Mouse (Mus musculus) adrenal gland, adult 18-20 months (tissue): ENCODE measurements around the gene Zfp433. TPM values are rescaled to one million over a fixed set of nuclear protein-coding genes. Genes with fewer than 3 reads are reported as not detected.
"Not testable (repeated sequence)": the region's sequence is repeated elsewhere in the genome, so short reads cannot be mapped to it uniquely, and the experiment has no call there.

Experiments used
- DNase-seq, 2 experiments: peaks; one replicate each; pipeline ENCODE4 v3.0.0; 2021 to 2022; ENCODE audit warnings: low spot score in 2 of 2
- long read RNA-seq, 2 experiments: library from polyadenylated mRNA; stranded (forward); transcript quantifications; one replicate each; pipeline ENCODE4 v2.0.0; 2021
- total RNA-seq, 2 experiments: library from RNA; stranded (reverse); gene quantifications; 1 replicate in 1 of 2; 2 replicates in 1 of 2; pipeline ENCODE4 v1.2.3; 2021

The Zfp433 gene
- 1 to 10 TPM; 4.4 to 5.8 TPM for total RNA-seq
- long read RNA-seq, experiment 1, partial matches to known transcripts, result 0 of 2 reads
- long read RNA-seq, experiment 1, other reads (novel, unspliced or antisense), result 0 of 2 reads
- long read RNA-seq, experiment 2, partial matches to known transcripts, result 0 of 4 reads
- long read RNA-seq, experiment 2, other reads (novel, unspliced or antisense), result 2 of 4 reads

DNA sequence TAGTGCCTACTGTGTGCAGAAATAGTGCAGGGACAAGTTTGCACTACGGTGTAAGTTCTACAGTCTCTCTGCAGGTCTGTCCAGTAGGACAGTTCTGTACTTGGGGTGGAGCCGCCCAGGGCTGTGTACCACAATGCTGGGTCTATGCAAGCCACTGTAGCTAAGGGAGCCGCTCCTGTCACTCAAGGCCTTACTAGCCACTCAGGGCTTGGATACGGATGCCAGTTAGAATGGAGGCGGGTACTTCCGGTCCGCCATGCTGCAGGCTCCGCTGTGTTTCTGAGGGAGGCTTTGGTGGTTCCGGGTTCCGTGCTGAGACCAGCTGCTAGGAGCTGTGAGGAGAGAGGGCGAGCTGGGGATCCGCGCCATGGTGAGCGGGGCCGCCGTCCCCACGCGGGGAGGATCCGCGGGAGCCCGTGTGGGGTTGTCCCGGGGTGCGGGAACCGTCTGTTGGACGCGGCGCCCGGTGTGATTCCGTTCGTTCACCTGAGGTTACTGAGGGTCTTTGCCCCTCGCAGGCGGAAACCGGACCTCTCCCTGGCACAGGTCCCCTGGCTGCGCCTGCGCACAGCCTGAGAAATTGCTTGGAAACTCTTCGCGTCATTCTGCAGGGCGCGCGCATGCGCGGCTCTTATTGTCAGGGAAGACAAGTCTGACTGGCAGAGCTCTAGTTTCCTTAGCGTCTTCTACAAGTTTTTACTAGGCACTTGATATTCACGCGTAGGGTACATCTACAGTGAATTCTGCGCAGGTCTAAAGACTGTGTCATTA lies at the start of gene Zfp433:
Gene Zfp433 (plus strand): TSS at position 295 of the 771 bp plus-strand sequence.
- DNase-seq, result not testable (repeated sequence)

DNA sequence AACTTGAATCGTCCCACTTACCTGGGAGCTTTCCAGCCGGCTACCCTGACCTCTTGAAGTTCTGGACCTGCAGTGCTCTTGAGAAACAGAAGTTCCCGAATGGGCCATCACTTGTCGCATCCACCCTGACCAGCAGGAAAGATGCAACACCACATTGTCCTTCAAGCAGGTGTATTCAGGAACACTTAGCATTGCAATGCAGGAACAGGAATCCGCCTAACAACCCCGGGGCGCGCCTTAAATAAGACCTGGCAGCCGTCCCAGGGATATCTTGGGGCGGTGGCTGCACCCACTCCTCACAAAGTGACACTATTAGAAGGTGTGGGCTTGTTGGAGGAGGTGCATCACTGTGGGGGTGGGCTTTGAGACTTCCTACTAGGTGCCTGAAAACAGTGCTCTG lies 49.4 kb upstream of the Zfp433 start:
- peak in 1 of 2 experiments; percentile 1 for DNase-seq

DNA sequence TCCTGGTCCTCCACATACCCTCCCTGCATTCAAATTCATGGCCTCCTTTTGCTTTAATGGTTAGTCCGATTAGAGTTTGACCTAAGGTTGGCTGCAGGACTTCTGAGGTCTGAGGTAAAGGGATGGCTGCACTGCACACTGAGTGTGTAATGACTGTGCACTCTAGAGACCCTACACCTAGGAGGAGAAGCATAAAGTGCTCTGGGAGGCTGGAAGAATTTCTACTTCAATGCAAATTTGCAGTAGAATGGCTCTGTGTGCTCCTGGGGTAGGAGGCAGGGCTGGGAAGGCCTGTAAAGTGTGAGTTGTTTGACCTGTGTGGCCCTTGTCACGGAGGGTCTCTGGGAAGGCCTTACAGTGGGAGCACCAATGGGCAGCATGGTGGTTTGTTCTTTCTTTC lies 48.5 kb upstream of the Zfp433 start:
- no peak for DNase-seq

DNA sequence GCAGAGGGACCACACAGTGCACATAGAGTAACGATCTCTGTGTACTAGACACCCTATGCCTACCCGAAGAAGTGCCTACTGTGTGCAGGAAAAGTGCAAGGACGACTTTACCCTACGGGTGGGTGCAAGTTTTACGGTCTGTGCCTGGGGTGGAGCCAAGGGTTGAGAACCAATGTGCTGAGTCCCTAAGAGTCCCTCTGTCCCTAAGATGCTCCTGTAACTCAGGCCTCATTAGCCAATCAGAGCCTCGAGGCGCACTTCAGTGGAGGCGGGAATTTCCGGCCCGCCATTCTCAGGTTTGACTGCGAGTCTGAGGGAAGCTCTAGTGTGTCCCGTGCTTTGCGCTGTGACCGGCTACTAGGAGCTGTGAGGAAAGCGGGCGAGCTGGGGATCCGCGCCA lies 17.5 kb upstream of the Zfp433 start:
- not testable (repeated sequence) for DNase-seq

- DNase-seq, result not testable (repeated sequence)
Observed at GRCm38 (mm10) chr10:81770506-81771403, 66.1 kb downstream of the Zfp433 start, which contains the start of gene Gm3055. Gm3055 (minus strand) TSS chr10:81771161.

DNA sequence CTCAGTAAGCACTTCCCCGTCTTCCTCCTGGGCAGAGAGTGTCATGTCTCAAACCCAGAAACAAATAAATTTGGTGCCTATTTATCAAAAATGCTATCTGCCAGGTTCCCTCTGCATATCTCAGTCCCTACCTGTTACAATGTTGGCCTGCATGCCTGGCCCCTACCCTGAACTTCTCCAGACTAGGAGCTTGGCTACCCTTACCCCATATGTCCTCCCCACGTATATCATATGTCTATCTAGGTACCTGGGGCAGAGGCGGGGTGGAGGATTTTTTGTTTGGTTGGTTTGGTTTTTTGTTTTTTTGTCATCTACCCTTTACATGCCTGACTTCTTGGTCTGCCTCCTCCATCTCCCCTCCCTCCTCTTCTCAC lies 66.8 kb downstream of the Zfp433 start:
- not testable (repeated sequence) for DNase-seq

Other genes starting within 250 kb of the Zfp433 start
- gene Nfic, start 249.2 kb upstream of the Zfp433 start, total RNA-seq, result 10 to 100 TPM; 69.1 to 78.7 TPM
- under 1 TPM; 0.42 to 0.50 TPM for gene Celf5, start 222.1 kb upstream of the Zfp433 start, total RNA-seq
- gene Ncln, start 208.4 kb upstream of the Zfp433 start, total RNA-seq, result 100 to 1,000 TPM; 106 to 118 TPM
- 1 to 10 TPM; 1.3 to 1.4 TPM for gene S1pr4, start 204.7 kb upstream of the Zfp433 start, total RNA-seq
- 1 to 10 TPM; 1.7 to 2.6 TPM for gene Gna15, start 180.6 kb upstream of the Zfp433 start, total RNA-seq
- gene Gna11, start 159.6 kb upstream of the Zfp433 start, total RNA-seq, result 10 to 100 TPM; 81.7 to 83.4 TPM
- gene Aes, start 145.3 kb upstream of the Zfp433 start, total RNA-seq, result 1,000 to 10,000 TPM in 1 of 2 experiments, 100 to 1,000 TPM in 1; 911 to 1,138 TPM
- 10 to 100 TPM; 58.2 to 65.6 TPM for gene Tle2, start 130.3 kb upstream of the Zfp433 start, total RNA-seq
- 10 to 100 TPM; 21.4 to 37.3 TPM for gene Tle6, start 103.8 kb upstream of the Zfp433 start, total RNA-seq
- gene BC025920, start 98.6 kb upstream of the Zfp433 start, total RNA-seq, result 1 to 10 TPM; 1.2 to 1.7 TPM
- gene Sirt6, start 77.0 kb upstream of the Zfp433 start, total RNA-seq, result 10 to 100 TPM; 18.2 to 21.5 TPM
- gene Ankrd24, start 76.3 kb upstream of the Zfp433 start, total RNA-seq, result 10 to 100 TPM; 20.6 to 21.6 TPM
- 1 to 10 TPM; 2.4 to 2.8 TPM for gene Gm10778, start 55.8 kb upstream of the Zfp433 start, total RNA-seq
- gene Gm3055, start 66.3 kb downstream of the Zfp433 start, total RNA-seq, result 1 to 10 TPM; 1.8 to 3.3 TPM
- 1 to 10 TPM; 1.2 to 1.9 TPM for gene Gm4767, start 107.4 kb downstream of the Zfp433 start, total RNA-seq
- gene Gm32687, start 159.1 kb downstream of the Zfp433 start, total RNA-seq, result 1 to 10 TPM in 1 of 2 experiments, under 1 TPM in 1; 0.83 to 1.6 TPM
- 1 to 10 TPM in 1 of 2 experiments, under 1 TPM in 1; 0.89 to 1.0 TPM for gene Zfp781, start 225.7 kb downstream of the Zfp433 start, total RNA-seq